Mouse (Mus musculus) stomach, embryonic 14.5 days (tissue): ENCODE measurements around the gene Plcb4. TPM values are rescaled to one million over a fixed set of nuclear protein-coding genes. Genes with fewer than 3 reads are reported as not detected.
"Not testable (repeated sequence)": the region's sequence is repeated elsewhere in the genome, so short reads cannot be mapped to it uniquely, and the experiment has no call there.

Experiments used
- ATAC-seq: fragments of 200-750 bp; cut with Nextera tagmentation; 2 replicates; pipeline ENCODE4 v1.8.0; 2017; ENCODE audit warnings: low read depth, moderate TSS enrichment; ENCODE audit not compliant: insufficient number of reproducible peaks, insufficient read depth, low FRiP score
- H3K27ac ChIP-seq: fragments of 300-500 bp; sonication (generic); 2 replicates; pipeline ENCODE4 v1.5.1; 2014; ENCODE audit warnings: mild to moderate bottlenecking, low read length, moderate library complexity, mixed read lengths
- H3K27me3 ChIP-seq: fragments of 300-500 bp; sonication (generic); 2 replicates; pipeline ENCODE4 v1.6.1; 2014; ENCODE audit warnings: low read length, control low read depth, mixed read lengths; ENCODE audit not compliant: control insufficient read depth, insufficient read depth
- H3K36me3 ChIP-seq: fragments of 300-500 bp; sonication (generic); 2 replicates; pipeline ENCODE4 v1.6.1; 2014; ENCODE audit warnings: mild to moderate bottlenecking, control low read depth, low read length, moderate library complexity, mixed read lengths; ENCODE audit not compliant: control insufficient read depth, insufficient read depth
- H3K4me1 ChIP-seq: fragments of 300-500 bp; sonication (generic); 2 replicates; pipeline ENCODE4 v1.6.1; 2014; ENCODE audit warnings: low read length, control low read depth, mixed read lengths; ENCODE audit not compliant: control insufficient read depth, insufficient read depth
- H3K4me2 ChIP-seq: fragments of 300-500 bp; sonication (generic); replicated peaks from 2 replicates; pipeline ENCODE4 v1.6.1; 2014; ENCODE audit warnings: low read depth, low read length, control low read depth
- H3K4me3 ChIP-seq: fragments of 300-500 bp; sonication (generic); 2 replicates; pipeline ENCODE4 v1.5.1; 2014; ENCODE audit warnings: low read depth, low read length, control low read depth
- H3K9ac ChIP-seq: fragments of 300-500 bp; sonication (generic); replicated peaks from 2 replicates; pipeline ENCODE4 v1.6.1; 2014; ENCODE audit warnings: low read depth, mild to moderate bottlenecking, control low read depth, low read length, moderate library complexity, mixed read lengths
- H3K9me3 ChIP-seq: fragments of 300-500 bp; sonication (generic); 2 replicates; pipeline ENCODE4 v1.6.1; 2016; ENCODE audit warnings: low read depth, low read length, control low read depth; ENCODE audit not compliant: control insufficient read depth
- WGBS: fragments of 180-500 bp; shearing (Covaris S2); extraction: QIAGEN DNeasy Blood & Tissue Kit; methylation state at CpG from one replicate; pipeline ENCODE4 v1.1.7; 2014; 5-methylcytosine and 5-hydroxymethylcytosine counted together
- polyA plus RNA-seq: library from polyadenylated mRNA; unstranded; fragments of >200 nt; fragmentation: Nextera tagmentation; extraction: Ambion mirVana; gene quantifications from 2 replicates; pipeline ENCODE4 v1.2.1, GENCODE M21; 2014

The Plcb4 gene
- polyA plus RNA-seq, 1 experiment from 2014 or later: 51.4 TPM

GRCm38 (mm10) chr2:135891686-135892085 lies 232.9 kb downstream of the Plcb4 start:
- H3K4me2 ChIP-seq: no peak overlapping the region
- H3K4me3 ChIP-seq: no peak overlapping the region
- H3K27ac ChIP-seq: no peak overlapping the region
- no peak overlapping the region for H3K9ac ChIP-seq
- ATAC-seq: no peak
- H3K4me1 ChIP-seq: no peaks in the 10 kb centered on the region
- WGBS: 83% methylated on average over 5 of the region's 5 CpGs
- no peaks in the 10 kb centered on the region for H3K27me3 ChIP-seq
- H3K36me3 ChIP-seq: no peaks in the 10 kb centered on the region
- H3K9me3 ChIP-seq: no peaks in the 10 kb centered on the region

GRCm38 (mm10) chr2:135894582-135894981 lies 235.8 kb downstream of the Plcb4 start:
- WGBS: 73% methylated on average over 2 of the region's 2 CpGs
- ATAC-seq: no peak

GRCm38 (mm10) chr2:135898025-135898424 lies 239.2 kb downstream of the Plcb4 start:
- no peak for ATAC-seq
- WGBS: 68% methylated on average over 4 of the region's 4 CpGs
- Histone ChIP-seq H3K27me3 (no peaks in the 10 kb centered on the region), H3K9ac (no peak overlapping the region), H3K36me3 (no peaks in the 10 kb centered on the region), H3K4me3 (no peak overlapping the region), H3K9me3 (no peaks in the 10 kb centered on the region), H3K27ac (no peak overlapping the region), H3K4me1 (no peaks in the 10 kb centered on the region), H3K4me2 (no peak overlapping the region)

More at GRCm38 (mm10) chr2:135894582-135894981, 235.8 kb downstream of the Plcb4 start:
- no peaks in the 10 kb centered on the region for H3K27me3 ChIP-seq
- H3K36me3 ChIP-seq: no peaks in the 10 kb centered on the region
- no peaks in the 10 kb centered on the region for H3K9me3 ChIP-seq
- H3K4me3 ChIP-seq: no peak overlapping the region
- no peak overlapping the region for H3K27ac ChIP-seq
- H3K9ac ChIP-seq: no peak overlapping the region
- no peak overlapping the region for H3K4me2 ChIP-seq
- no peaks in the 10 kb centered on the region for H3K4me1 ChIP-seq

GRCm38 (mm10) chr2:135899931-135900330 lies 241.1 kb downstream of the Plcb4 start:
- not testable (repeated sequence) for H3K27ac ChIP-seq, H3K4me2 ChIP-seq, ATAC-seq, H3K4me1 ChIP-seq, H3K9ac ChIP-seq, H3K27me3 ChIP-seq, H3K4me3 ChIP-seq, H3K36me3 ChIP-seq, H3K9me3 ChIP-seq
- WGBS: 88% methylated on average over 4 of the region's 4 CpGs

- Histone ChIP-seq H3K9me3 (no peaks in the 10 kb centered on the region), H3K4me2 (no peak overlapping the region), H3K36me3 (no peaks in the 10 kb centered on the region), H3K9ac (no peak overlapping the region), H3K4me1 (no peaks in the 10 kb centered on the region), H3K4me3 (no peak overlapping the region), H3K27ac (no peak overlapping the region), H3K27me3 (no peaks in the 10 kb centered on the region)
- WGBS: 89% methylated on average over 4 of the region's 4 CpGs
- no peak for ATAC-seq
These were observed 242.2 kb downstream of the Plcb4 start for GRCm38 (mm10) chr2:135901015-135901414.

- H3K27me3 ChIP-seq: no peaks in the 10 kb centered on the region
- no peaks in the 10 kb centered on the region for H3K9me3 ChIP-seq
- no peak overlapping the region for H3K9ac ChIP-seq
- no peaks in the 10 kb centered on the region for H3K36me3 ChIP-seq
- WGBS: 76% methylated on average over 4 of the region's 4 CpGs
- ATAC-seq: no peak
- H3K4me1 ChIP-seq: no peaks in the 10 kb centered on the region
- H3K4me2 ChIP-seq: no peak overlapping the region
- H3K4me3 ChIP-seq: no peak overlapping the region
- H3K27ac ChIP-seq: no peak overlapping the region
These were observed 245.5 kb downstream of the Plcb4 start for GRCm38 (mm10) chr2:135904262-135904661.

GRCm38 (mm10) chr2:135904791-135905190 lies 246.0 kb downstream of the Plcb4 start:
- WGBS: 88% methylated on average over 4 of the region's 4 CpGs
- Histone ChIP-seq H3K9me3 (no peaks in the 10 kb centered on the region), H3K27ac (no peak overlapping the region), H3K9ac (no peak overlapping the region), H3K36me3 (no peaks in the 10 kb centered on the region), H3K4me2 (no peak overlapping the region), H3K4me1 (no peaks in the 10 kb centered on the region), H3K4me3 (no peak overlapping the region), H3K27me3 (no peaks in the 10 kb centered on the region)
- no peak for ATAC-seq

GRCm38 (mm10) chr2:135914343-135915261 lies 255.8 kb downstream of the Plcb4 start:
- ATAC-seq: peak; percentile 23; the same call in 1 of the 2 replicates
- Histone ChIP-seq H3K27ac (peak overlapping the region; percentile 71; the same call in 1 of the 2 replicates), H3K36me3 (no peaks in the 10 kb centered on the region), H3K9ac (no peak overlapping the region), H3K4me3 (no peak overlapping the region), H3K4me2 (no peak overlapping the region), H3K9me3 (no peaks in the 10 kb centered on the region), H3K27me3 (no peaks in the 10 kb centered on the region), H3K4me1 (peaks cover 19% of the 10 kb centered on the region; the same call in 1 of the 2 replicates)
- 46% methylated on average over 8 of the region's 8 CpGs for WGBS
